Comparison of ENCODE assay signal across 9 mouse cellular contexts in the genomic region with DNA sequence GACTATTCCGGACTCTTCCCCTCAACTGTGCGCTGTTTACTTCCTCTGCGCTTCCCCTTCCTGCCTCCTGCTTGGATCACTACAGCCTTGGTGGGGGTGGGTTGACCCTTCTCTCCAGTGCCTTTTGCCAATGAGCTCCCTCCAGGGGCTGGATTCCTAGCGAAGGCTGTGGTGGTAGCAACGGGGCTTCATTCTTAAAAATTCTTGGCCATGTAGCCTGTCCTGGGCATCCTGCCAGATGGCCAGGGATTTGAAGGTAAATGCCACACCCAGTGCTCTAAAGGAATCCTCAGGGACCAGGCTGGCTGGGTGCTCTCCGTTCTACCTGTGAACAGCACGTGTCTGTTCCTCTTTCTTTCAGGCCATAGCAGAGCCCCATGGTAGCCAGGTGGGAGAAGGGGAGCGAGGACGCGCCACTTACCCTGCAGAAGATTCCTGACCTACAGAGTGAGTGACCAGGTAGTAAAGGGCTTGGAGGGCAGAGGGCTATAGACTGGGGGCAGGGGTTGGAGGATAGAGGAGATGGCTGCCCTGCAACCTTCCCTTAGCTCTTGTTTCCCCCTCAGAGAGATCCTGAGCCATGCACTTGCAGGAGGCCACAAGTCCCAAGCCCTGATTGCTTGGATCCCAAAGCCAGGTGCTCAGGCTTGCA. TPM values are rescaled to one million over a fixed set of nuclear protein-coding genes. Genes with fewer than 3 reads are reported as not detected.
DNase-seq lines count a peak whose midpoint lies in the region.
"Had no signal": no experiment of that assay in that cellular context is flagged by ENCODE, and none has a peak within 500 bp of the region (broad histone marks: within the 10 kb centered on the region; RNA-seq: fewer than 3 reads in every experiment).

No protein-coding gene starts in this region.

- peak; percentile 16 for DNase-seq in gastrocnemius, postnatal 10 days
- DNase-seq in gastrocnemius, postnatal 14 days: no peak
- peak; percentile 61 for DNase-seq in heart, adult 8-10 months (ENCODE audit: low spot score)
- peak; percentile 67 to 77 for DNase-seq in kidney, adult 8-10 months
- peak; percentile 61 for DNase-seq in lung, postnatal 14 days
- DNase-seq in thymus, postnatal 4 days: no peak
- DNase-seq in right cerebral cortex, postnatal 36 days (ENCODE audit: low spot score in 2 of 2): no peak
- no peak for DNase-seq in urinary bladder, adult 18-20 months (ENCODE audit: low spot score in 2 of 2)

- intact Hi-C loops in gastrocnemius, postnatal 14 days (cut with DNase I; ENCODE audit: low total_unique reads): no loop called here

RNA-seq across cellular contexts. Expression of gene Kcnj15, which starts 34.2 kb away (rescaled TPM):
- under 1 TPM; 0.52 to 0.70 TPM for total RNA-seq in gastrocnemius, postnatal 10 days (2021)
- total RNA-seq in gastrocnemius, postnatal 14 days (2021): under 1 TPM; 0.29 to 0.44 TPM
- total RNA-seq in heart, adult 8-10 months (2022): under 1 TPM; 0.63 to 0.97 (median 0.79) TPM
- total RNA-seq: granulocyte monocyte progenitor cell, adult 5-6 weeks had no signal

Comparison
In these comparisons a context has a peak if more than half of its experiments do, and no peak if none do; other contexts are left out.
1. DNase-seq: peak in gastrocnemius, postnatal 10 days (single experiment), heart, adult 8-10 months (single experiment), kidney, adult 8-10 months (2 of 2) and lung, postnatal 14 days (single experiment); none in gastrocnemius, postnatal 14 days (single experiment), thymus, postnatal 4 days (single experiment), right cerebral cortex, postnatal 36 days (0 of 2) and urinary bladder, adult 18-20 months (0 of 2).